Mouse (Mus musculus) heart, postnatal 0 days (tissue): ENCODE measurements around the gene Nppa.

Source experiments
- CTCF ChIP-seq: IDR thresholded peaks from 2 replicates; pipeline ENCODE4 v1.5.1; 2016; ENCODE audit warnings: antibody characterized with exemption, control low read depth, low read depth
- EP300 ChIP-seq: IDR thresholded peaks from 2 replicates; pipeline ENCODE4 v1.6.1; 2016; ENCODE audit warnings: antibody characterized with exemption, low read depth

- TF ChIP-seq CTCF (no peak), EP300 (no peak)
These were observed 16.5 kb downstream of the Nppa start for GRCm38 (mm10) chr4:148016981-148017380.
